Mouse (Mus musculus) forebrain, postnatal 0 days (tissue): ENCODE measurements around the gene Tmcc3. TPM values are rescaled to one million over a fixed set of nuclear protein-coding genes. Genes with fewer than 3 reads are reported as not detected.

Experiments
- ATAC-seq: fragments of 200-750 bp; cut with Nextera tagmentation; 2 replicates; pipeline ENCODE4 v1.8.0; 2017; ENCODE audit warnings: mild to moderate bottlenecking, moderate library complexity
- DNase-seq: peaks from one replicate; pipeline ENCODE4 v3.0.0-alpha.2; 2015
- H3K27ac ChIP-seq: fragments of 300-500 bp; sonication (generic); 2 replicates; pipeline ENCODE4 v1.5.1; 2014; ENCODE audit warnings: low read depth, mild to moderate bottlenecking, antibody characterized with exemption, low read length, moderate library complexity, mixed read lengths
- H3K27me3 ChIP-seq: fragments of 300-500 bp; sonication (generic); 2 replicates; pipeline ENCODE4 v1.6.1; 2014; ENCODE audit warnings: mild to moderate bottlenecking, low read length, mixed read lengths; ENCODE audit not compliant: insufficient read depth
- H3K36me3 ChIP-seq: fragments of 300-500 bp; sonication (generic); 2 replicates; pipeline ENCODE4 v1.6.1; 2014; ENCODE audit warnings: mild to moderate bottlenecking, moderate library complexity; ENCODE audit not compliant: insufficient read depth
- H3K4me1 ChIP-seq: fragments of 300-500 bp; sonication (generic); 2 replicates; pipeline ENCODE4 v1.6.1; 2014; ENCODE audit warnings: antibody characterized with exemption; ENCODE audit not compliant: insufficient read depth
- H3K4me2 ChIP-seq: fragments of 300-500 bp; sonication (generic); 2 replicates; pipeline ENCODE4 v1.6.1; 2014; ENCODE audit warnings: low read depth, mild to moderate bottlenecking, moderate library complexity
- H3K4me3 ChIP-seq: fragments of 300-500 bp; sonication (generic); 2 replicates; pipeline ENCODE4 v1.5.1; 2014; ENCODE audit warnings: low read depth, low read length, mixed read lengths
- H3K9ac ChIP-seq: fragments of 300-500 bp; sonication (generic); 2 replicates; pipeline ENCODE4 v1.6.1; 2014; ENCODE audit warnings: mild to moderate bottlenecking
- H3K9me3 ChIP-seq: fragments of 300-500 bp; sonication (generic); 2 replicates; pipeline ENCODE4 v1.6.1; 2016; ENCODE audit warnings: low read length
- CTCF ChIP-seq: sonication (generic); IDR thresholded peaks from 2 replicates; pipeline ENCODE4 v1.5.1; 2016; ENCODE audit warnings: antibody characterized with exemption, control low read depth, low read depth
- WGBS: fragments of 180-500 bp; shearing (Covaris S2); extraction: QIAGEN DNeasy Blood & Tissue Kit; methylation state at CpG from one replicate; pipeline ENCODE4 v1.1.7; 2014; 5-methylcytosine and 5-hydroxymethylcytosine counted together
- polyA plus RNA-seq: library from polyadenylated mRNA; unstranded; fragments of >200 nt; fragmentation: Nextera tagmentation; extraction: Ambion mirVana; gene quantifications from 2 replicates; pipeline ENCODE4 v1.2.1, GENCODE M21; 2015
- total RNA-seq: library from RNA; depleted of rRNA; stranded (reverse); fragments of >200 nt; gene quantifications from 2 replicates; pipeline ENCODE4 v1.2.3, GENCODE M21; 2014

The Tmcc3 gene
- total and polyA plus RNA-seq, 2 experiments from 2014 or later = 7.5 to 10.2 TPM

DNA sequence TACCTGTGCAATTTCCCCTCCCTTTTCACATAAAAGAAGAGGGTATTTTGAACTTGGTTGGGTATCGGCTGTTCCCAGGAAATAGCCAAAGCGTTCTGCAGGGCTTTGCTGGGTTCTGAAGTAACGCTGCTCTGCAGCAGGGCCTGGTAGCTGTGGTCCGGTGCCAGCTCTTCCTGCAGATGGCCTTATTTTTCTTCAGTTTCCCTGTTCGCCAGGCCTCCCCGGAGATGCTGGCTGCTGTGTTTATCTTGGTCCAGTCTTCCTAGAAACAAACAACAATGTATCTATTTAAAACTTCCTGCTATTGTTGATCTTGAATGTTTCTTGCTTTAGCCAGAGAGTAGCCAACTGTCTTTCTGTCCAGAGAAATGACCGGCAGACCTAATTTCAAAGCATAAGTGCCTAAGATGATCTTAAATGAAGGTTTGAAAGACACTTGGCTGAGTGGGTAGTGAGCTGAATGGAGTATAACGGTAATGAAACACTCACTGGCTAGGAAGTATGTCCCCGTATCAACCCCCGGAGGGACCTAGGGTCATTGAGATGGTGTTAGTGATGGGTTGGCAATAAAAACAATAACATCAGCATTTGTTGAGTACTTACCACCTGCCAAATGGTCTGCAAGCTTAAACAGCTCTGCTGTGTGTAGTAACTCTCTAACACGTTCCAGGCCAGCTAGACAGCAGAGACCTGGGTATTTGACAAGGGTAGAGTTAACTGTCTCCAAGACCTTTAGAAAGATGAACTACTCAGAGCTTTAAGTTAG lies 39.3 kb downstream of the Tmcc3 start:
- Histone ChIP-seq H3K36me3 (no peaks in the 10 kb centered on the region), H3K9ac (no peak overlapping the region), H3K27me3 (no peaks in the 10 kb centered on the region), H3K4me2 (no peak overlapping the region), H3K27ac (no peak overlapping the region), H3K4me3 (no peak overlapping the region), H3K9me3 (no peaks in the 10 kb centered on the region), H3K4me1 (no peaks in the 10 kb centered on the region)
- DNase-seq (no peak), ATAC-seq (no peak)
- TF ChIP-seq CTCF = no peak
- 65% methylated on average over 11 of the region's 11 CpGs for WGBS

DNA sequence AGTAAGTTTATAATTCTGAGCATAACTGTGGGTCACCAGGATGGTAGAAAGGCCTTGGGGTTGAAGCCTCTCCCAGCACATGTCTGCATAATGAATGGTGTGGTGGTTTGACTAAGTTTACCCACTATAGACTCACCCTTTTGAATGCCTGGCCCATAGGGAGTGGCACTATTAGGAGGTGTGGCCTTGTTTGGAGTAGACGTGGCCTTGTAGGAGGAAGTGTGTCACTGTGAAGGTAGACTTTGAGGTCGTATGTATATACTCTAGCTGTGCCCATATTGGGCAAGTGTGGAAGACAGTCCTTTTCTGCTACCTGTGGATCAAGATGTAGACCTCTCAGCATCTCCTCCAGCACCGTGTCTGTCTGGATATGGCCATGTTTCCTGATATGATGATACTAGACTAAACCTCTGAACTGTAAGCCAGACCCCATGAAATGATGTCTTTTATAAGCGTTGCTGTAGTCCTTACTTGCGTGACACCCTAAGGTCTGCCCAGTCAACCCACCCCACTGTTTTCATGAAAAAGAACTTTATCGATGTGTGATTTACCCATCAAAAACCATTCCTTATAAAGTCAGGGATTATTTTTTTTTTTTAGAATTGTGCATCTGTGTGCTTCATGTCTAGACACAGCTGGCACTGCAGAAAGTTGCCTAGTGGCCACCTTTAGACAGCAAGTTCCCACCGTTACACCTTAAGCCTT lies 40.6 kb downstream of the Tmcc3 start:
- Histone ChIP-seq H3K9ac (no peak overlapping the region), H3K9me3 (no peaks in the 10 kb centered on the region), H3K27me3 (no peaks in the 10 kb centered on the region), H3K27ac (no peak overlapping the region), H3K4me3 (no peak overlapping the region), H3K36me3 (no peaks in the 10 kb centered on the region), H3K4me2 (no peak overlapping the region), H3K4me1 (no peaks in the 10 kb centered on the region)
- DNase-seq (no peak), ATAC-seq (no peak)
- 96% methylated on average over 7 of the region's 7 CpGs for WGBS
- TF ChIP-seq CTCF = no peak

DNA sequence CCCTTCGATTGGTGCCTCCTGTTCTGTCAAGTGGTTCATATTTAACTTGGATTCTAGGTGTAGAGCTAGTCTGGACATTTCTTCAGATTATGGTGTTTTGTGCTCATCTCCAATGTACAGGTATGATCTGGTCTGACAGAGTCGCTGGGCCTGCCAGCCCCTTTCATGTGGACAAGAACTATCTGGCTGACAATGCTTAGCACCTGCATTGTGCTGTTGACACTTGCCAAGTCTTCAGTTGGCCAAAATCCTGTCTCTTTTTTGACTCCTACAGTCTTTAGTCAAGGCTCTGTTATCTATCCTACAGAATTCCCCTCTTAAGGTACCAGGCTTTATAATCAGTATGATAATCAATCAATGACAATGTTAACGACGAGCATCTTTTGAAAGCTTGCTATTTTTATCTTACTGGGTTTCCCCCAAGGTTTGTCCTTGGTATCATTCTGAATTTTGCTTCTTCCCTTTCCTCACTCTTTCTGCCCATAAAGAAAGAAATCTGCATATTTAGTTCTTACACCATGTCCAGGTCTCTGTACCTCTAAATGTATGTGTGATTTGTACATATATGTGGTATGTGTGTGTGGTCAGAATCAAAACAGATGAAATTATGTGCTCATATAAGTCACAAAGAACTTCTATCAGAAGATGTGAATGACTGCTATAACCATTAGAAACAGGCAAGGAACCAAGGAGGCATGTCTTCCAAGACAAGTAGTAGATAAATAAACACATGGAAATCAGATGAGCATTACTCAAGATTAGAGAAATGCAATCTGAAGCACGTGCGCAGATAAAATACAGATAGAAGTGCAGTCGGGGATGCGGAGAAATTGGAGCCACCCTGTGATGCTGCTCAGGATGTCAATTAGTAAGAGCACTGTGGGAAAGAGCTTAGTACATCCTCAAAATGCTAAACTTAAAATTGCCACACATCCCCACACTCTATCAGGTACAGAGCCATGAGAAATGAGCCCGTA lies 41.4 kb downstream of the Tmcc3 start:
- 91% methylated on average over 9 of the region's 9 CpGs for WGBS
- Histone ChIP-seq H3K4me2 (no peak overlapping the region), H3K27ac (no peak overlapping the region), H3K9ac (no peak overlapping the region), H3K27me3 (no peaks in the 10 kb centered on the region), H3K9me3 (no peaks in the 10 kb centered on the region), H3K4me1 (no peaks in the 10 kb centered on the region), H3K4me3 (no peak overlapping the region), H3K36me3 (no peaks in the 10 kb centered on the region)
- DNase-seq (no peak), ATAC-seq (no peak)
- TF ChIP-seq CTCF = no peak

DNA sequence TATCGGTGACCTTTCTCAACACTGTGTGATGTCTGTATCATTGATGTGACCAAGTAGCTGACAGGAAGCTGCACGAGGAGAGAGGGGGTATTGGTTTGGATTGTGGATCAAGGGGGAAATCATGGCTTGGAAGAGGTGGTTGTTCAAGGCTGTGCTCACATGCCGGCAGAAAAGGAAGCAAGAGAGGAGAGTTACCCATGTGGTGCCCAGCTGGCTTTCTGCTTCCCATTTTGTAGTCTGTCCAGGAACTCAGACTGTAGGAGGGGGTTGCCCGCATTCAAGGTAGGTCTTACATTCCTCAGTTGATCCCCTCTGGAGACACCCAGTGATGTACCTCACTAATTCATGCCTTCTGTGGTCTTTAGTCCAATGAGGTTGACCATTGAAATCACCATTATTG lies 42.3 kb downstream of the Tmcc3 start:
- Histone ChIP-seq H3K4me3 (no peak overlapping the region), H3K4me2 (no peak overlapping the region), H3K9ac (no peak overlapping the region), H3K4me1 (no peaks in the 10 kb centered on the region), H3K27me3 (no peaks in the 10 kb centered on the region), H3K27ac (no peak overlapping the region), H3K36me3 (no peaks in the 10 kb centered on the region), H3K9me3 (no peaks in the 10 kb centered on the region)
- WGBS = 76% methylated on average over 4 of the region's 4 CpGs
- no peak for TF ChIP-seq CTCF
- ATAC-seq = no peak
- no peak for DNase-seq

DNA sequence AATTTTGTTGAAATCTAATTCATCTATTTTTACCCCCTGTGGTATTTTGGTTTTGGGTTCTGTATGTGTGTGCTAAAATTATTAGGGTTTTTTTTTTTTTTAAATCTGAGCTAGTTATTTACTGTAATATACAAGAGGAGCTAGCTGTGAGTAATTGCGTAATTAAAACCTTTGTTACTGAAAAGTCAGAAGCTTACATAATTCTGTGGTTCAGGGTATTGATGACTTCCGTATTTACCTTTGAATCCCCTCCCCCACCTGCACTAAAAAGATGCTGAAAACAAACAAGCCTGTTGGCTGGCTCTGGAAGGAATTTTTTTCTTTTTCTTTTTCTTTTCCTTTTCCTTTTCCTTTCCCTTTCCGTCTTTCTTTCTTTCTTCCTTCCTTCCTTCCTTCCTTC lies 42.7 kb downstream of the Tmcc3 start:
- Histone ChIP-seq H3K27ac (no peak overlapping the region), H3K4me2 (no peak overlapping the region), H3K9me3 (no peaks in the 10 kb centered on the region), H3K9ac (no peak overlapping the region), H3K27me3 (no peaks in the 10 kb centered on the region), H3K4me3 (no peak overlapping the region), H3K36me3 (no peaks in the 10 kb centered on the region), H3K4me1 (no peaks in the 10 kb centered on the region)
- TF ChIP-seq CTCF = no peak
- DNase-seq = no peak
- ATAC-seq = no peak
- WGBS = 83% methylated on average over 3 of the region's 3 CpGs

DNA sequence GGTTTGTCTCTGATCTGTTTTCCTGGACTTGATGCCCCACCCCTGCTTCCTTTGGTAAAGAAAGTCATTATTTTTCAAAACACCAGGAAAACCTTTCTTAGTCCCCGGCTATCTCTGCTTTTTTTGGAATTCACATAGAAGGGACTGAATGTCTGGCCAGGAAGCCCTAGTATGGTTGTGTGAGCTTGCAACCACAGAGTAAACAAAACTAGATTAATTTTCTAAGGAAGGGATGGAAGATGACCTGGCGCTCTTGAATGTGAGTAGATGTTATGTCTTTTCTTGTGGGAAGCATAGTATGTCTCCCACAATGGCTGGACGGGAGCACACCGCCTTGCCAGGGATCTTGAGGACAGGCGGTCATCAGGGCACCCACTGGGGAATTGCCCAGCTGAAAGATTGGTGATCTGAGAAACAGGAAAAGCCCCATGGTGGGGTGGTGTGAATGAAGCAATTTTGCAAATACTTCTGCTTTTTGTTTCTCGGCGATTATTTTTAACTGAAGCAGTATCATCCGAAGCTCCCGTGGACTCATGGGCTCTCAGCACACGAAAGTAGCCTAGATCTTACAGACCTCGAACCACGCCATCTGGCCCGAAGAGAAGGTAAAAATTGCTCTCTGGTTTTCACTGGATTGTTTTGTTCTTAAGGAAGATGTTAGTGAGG lies 44.9 kb downstream of the Tmcc3 start:
- H3K4me2 ChIP-seq = no peak overlapping the region
- no peak for ATAC-seq
- H3K9ac ChIP-seq = no peak overlapping the region
- H3K36me3 ChIP-seq = no peaks in the 10 kb centered on the region
- no peak overlapping the region for H3K4me3 ChIP-seq
- no peak overlapping the region for H3K27ac ChIP-seq
- no peaks in the 10 kb centered on the region for H3K9me3 ChIP-seq
- 90% methylated on average over 13 of the region's 13 CpGs for WGBS
- DNase-seq = no peak
- TF ChIP-seq CTCF = no peak
- H3K4me1 ChIP-seq = no peaks in the 10 kb centered on the region
- no peaks in the 10 kb centered on the region for H3K27me3 ChIP-seq
